Mouse (Mus musculus): Measurements from ENCODE around the gene Lce3d. TPM values are rescaled to one million over a fixed set of nuclear protein-coding genes. Genes with fewer than 3 reads are reported as not detected.

The Lce3d gene
- total RNA-seq (2023): not detected

DNA sequence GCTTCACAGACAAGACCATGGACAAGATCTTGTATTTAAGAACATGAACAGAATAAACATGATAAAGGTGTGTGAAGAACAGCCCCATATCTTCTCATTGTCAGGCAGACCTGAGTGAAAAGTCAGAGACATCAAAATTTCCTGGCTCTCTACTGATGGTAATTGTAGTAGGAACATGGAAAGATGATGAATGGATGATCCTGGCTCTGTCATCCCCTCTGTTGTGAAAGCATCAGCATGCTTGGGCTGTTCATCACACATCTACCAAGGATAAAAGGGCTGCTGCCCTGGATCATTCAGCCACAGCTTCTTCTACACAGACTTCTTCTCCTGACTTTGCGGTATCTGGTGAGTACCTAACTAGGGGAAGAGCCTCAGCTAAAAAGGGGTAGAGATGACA, at the start of gene Lce3d:
Gene Lce3d (plus strand): TSS at position 301 of the 400 bp plus-strand sequence.

GRCm38 (mm10) chr3:92926130-92926529, 31.1 kb upstream of the Lce3d start, which contains the start of gene Lce3a:
Gene Lce3a (minus strand): TSS chr3:92926230.

GRCm38 (mm10) chr3:92932679-92933078, 24.5 kb upstream of the Lce3d start, which contains the start of gene Lce3b:
Gene Lce3b (plus strand): TSS chr3:92932979.

DNA sequence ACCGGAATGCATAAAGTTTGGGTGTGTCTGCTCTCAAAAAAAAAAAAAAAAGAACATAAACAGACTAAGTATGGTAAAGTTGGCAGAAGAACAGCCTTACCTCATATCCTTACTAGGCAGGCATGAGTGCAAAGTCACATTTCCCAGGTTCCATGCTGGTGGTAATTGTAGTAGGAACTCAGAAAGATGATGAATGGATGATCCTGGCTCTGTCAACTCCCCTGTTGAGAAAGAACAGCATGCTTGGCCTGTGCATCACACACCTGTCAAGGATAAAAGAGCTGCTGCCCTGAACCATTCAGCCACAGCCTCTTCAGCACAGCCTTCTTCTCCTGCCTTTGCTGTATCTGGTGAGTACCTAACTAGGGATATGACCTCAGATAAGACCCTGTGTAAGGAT, 13.0 kb upstream of the Lce3d start, which contains the start of gene Lce3c:
Gene Lce3c (plus strand): TSS at position 301 of the 400 bp plus-strand sequence.

GRCm38 (mm10) chr3:92966761-92967160, 9.6 kb downstream of the Lce3d start, which contains the start of gene Lce3e:
Gene Lce3e (plus strand): TSS chr3:92967061.

DNA sequence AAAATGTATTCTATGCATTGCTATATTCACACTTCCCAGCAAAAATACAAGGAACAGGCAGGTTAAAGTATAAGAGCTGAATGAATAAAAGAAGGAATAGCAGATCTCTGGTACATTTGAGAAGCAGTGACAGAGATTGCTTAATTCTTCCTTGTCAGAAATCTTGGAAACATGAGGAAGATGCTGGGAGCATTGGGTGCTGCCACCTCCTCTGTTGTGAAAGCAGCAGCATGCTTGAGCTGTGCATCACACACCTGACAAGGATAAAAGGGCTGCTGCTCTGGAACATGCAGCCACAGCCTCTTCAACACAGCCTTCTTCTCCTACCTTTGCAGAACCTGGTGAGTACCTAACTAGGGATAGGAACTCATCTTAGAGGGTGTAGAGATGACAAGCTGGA, 34.7 kb downstream of the Lce3d start, which contains the start of gene Lce3f:
Gene Lce3f (plus strand): TSS at position 301 of the 400 bp plus-strand sequence.

Other genes with a start within 250 kb of the Lce3d start
- gene Lce1e, start 248.3 kb upstream of the Lce3d start, total RNA-seq (2023): not detected
- gene Lce1f, start 237.0 kb upstream of the Lce3d start, total RNA-seq (2023): not detected
- not detected for gene Gm38119, start 218.3 kb upstream of the Lce3d start, total RNA-seq (2023)
- gene Lce1g, start 205.1 kb upstream of the Lce3d start, total RNA-seq (2023): not detected
- not detected for gene Lce1h, start 192.3 kb upstream of the Lce3d start, total RNA-seq (2023)
- not detected for gene Lce1i, start 178.5 kb upstream of the Lce3d start, total RNA-seq (2023)
- gene Lce1j, start 166.9 kb upstream of the Lce3d start, total RNA-seq (2023): not detected
- not detected for gene Lce1k, start 149.5 kb upstream of the Lce3d start, total RNA-seq (2023)
- not detected for gene Kprp, start 130.1 kb upstream of the Lce3d start, total RNA-seq (2023)
- gene Lce1l, start 106.1 kb upstream of the Lce3d start, total RNA-seq (2023): not detected
- not detected for gene 2310050C09Rik, start 87.2 kb upstream of the Lce3d start, total RNA-seq (2023)
- not detected for gene Lce3a, start 31.2 kb upstream of the Lce3d start, total RNA-seq (2023)
- gene Lce3b, start 24.4 kb upstream of the Lce3d start, total RNA-seq (2023): not detected
- gene Lce3c, start 12.9 kb upstream of the Lce3d start, total RNA-seq (2023): not detected
- gene Lce3e, start 9.7 kb downstream of the Lce3d start, total RNA-seq (2023): not detected
- gene Lce3f, start 34.8 kb downstream of the Lce3d start, total RNA-seq (2023): not detected
- gene Crct1, start 58.3 kb downstream of the Lce3d start, total RNA-seq (2023): not detected
- not detected for gene Lce1m, start 61.7 kb downstream of the Lce3d start, total RNA-seq (2023)
- not detected for gene Gm4858, start 111.4 kb downstream of the Lce3d start, total RNA-seq (2023)
- gene Crnn, start 187.4 kb downstream of the Lce3d start, total RNA-seq (2023): not detected
- gene Flg2, start 239.9 kb downstream of the Lce3d start, total RNA-seq (2023): not detected